Mouse (Mus musculus) erythroblast, embryonic 14.5 days (primary cell): ENCODE results near the gene Bicdl2.

Source experiments
- GATA1 ChIP-seq: IDR thresholded peaks from 2 replicates; pipeline ENCODE4 v1.6.1; 2012; ENCODE audit warnings: low read length, inconsistent platforms, mixed read lengths
- TAL1 ChIP-seq: IDR thresholded peaks from 3 replicates; pipeline ENCODE4 v1.6.1; 2012; ENCODE audit warnings: low read length, inconsistent platforms, mixed read lengths

DNA sequence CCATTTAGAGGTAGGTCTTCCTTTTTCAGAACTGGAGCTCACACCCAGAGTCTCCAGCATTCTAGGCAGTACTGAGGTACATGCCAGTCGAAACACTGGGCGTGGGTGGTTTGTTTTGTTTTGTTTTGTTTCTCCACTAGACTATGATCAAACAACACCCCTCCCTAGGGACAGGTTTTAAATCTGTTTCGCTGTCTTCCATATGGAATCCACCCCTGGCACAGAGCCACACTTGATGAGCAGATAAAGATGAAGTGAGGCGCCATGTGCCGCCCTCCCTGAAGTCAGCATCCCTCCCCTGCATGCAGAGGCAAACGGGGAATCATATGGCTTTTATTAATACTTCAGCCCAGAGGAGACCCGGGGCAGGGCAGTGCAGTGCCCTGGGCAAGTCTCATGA is 44.4 kb downstream of the Bicdl2 start:
- TF ChIP-seq GATA1 (no peak), TAL1 (no peak)
